Comparison of ENCODE assay signal across 34 mouse cellular contexts in the genomic region with DNA sequence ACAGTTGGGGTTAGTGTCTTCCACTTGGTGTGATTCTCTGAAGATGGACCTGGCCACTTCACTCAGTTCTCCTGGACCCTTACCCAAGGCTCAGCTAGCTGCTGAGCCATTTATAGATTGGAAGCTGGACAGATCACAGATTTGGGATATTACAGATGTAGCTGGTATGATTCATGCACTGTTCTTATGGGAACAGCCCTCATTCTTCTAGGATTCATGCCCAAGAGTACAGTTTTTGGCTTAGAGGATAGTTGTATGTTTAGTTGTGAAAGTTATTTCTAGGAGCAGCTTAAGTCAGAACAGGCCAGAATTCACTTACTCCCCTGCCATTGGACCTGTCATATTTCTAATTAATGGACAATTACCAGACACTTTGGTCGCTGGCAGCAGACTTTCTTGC. TPM values are rescaled to one million over a fixed set of nuclear protein-coding genes. Genes with fewer than 3 reads are reported as not detected.
DNase-seq lines count a peak whose midpoint lies in the region; ATAC-seq and TF ChIP-seq lines count a peak whose summit lies in the region.
"Had no signal": no experiment of that assay in that cellular context is flagged by ENCODE, and none has a peak within 500 bp of the region (broad histone marks: within the 10 kb centered on the region; RNA-seq: fewer than 3 reads in every experiment).

No protein-coding gene starts in this region.

- peak overlapping the region; percentile 73 for H3K27ac ChIP-seq in left cerebral cortex, adult 2 months
- peak overlapping the region; percentile 7; the same call in 1 of the 2 replicates for H3K27ac ChIP-seq in embryonic fibroblast, embryonic 13.5 days (ENCODE audit: insufficient read depth, low read length)
- no peak overlapping the region for H3K27ac ChIP-seq in hindbrain, postnatal 0 days
- H3K27ac ChIP-seq: embryonic facial prominence, embryonic 13.5 days; forebrain, embryonic 13.5 days; forebrain, embryonic 15.5 days had no signal

- H3K4me1 ChIP-seq in embryonic fibroblast, embryonic 13.5 days (ENCODE audit: control insufficient read depth, insufficient read depth, low read length) = no peaks in the 10 kb centered on the region
- H3K4me1 ChIP-seq in hindbrain, postnatal 0 days (ENCODE audit: insufficient read depth, low read length) = no peaks in the 10 kb centered on the region

- ATAC-seq in frontal cortex, adult (ENCODE audit: low TSS enrichment) = peak; percentile 60
- ATAC-seq in hindbrain, postnatal 0 days = no peak
- ATAC-seq: activated CD4-positive, CD25-positive, alpha-beta regulatory T cell, adult 4 months; CD4-positive, CD25-positive, alpha-beta regulatory T cell, adult 4 months; forebrain, embryonic 13.5 days; forebrain, embryonic 15.5 days; forebrain, postnatal 0 days; Patski had no signal

- H3K9ac ChIP-seq in hindbrain, postnatal 0 days (replicated peaks; ENCODE audit: low read length) = no peak overlapping the region
- H3K9ac ChIP-seq: embryonic facial prominence, embryonic 13.5 days; embryonic facial prominence, embryonic 15.5 days; forebrain, embryonic 15.5 days; forebrain, postnatal 0 days had no signal

- TF ChIP-seq POLR2A in embryonic fibroblast, embryonic 13.5 days (IDR thresholded peaks at IDR 0.05; ENCODE audit: low read depth, low read length) = no peak

- peaks cover 59% of the 10 kb centered on the region for H3K36me3 ChIP-seq in hindbrain, postnatal 0 days (ENCODE audit: insufficient read depth, low read length)

- H3K4me2 ChIP-seq in hindbrain, postnatal 0 days (ENCODE audit: low read depth, low read length) = no peak overlapping the region
- H3K4me2 ChIP-seq: embryonic facial prominence, embryonic 13.5 days; embryonic facial prominence, embryonic 15.5 days; forebrain, embryonic 13.5 days; forebrain, embryonic 15.5 days had no signal

- no peaks in the 10 kb centered on the region for H3K9me3 ChIP-seq in hindbrain, postnatal 0 days (ENCODE audit: low read length)
- H3K9me3 ChIP-seq: embryonic facial prominence, embryonic 13.5 days; embryonic facial prominence, embryonic 15.5 days; forebrain, embryonic 13.5 days; forebrain, embryonic 15.5 days; G1E had no signal

- WGBS in hindbrain, postnatal 0 days = 68% methylated on average over 1 of the region's 1 CpGs

- H3K4me3 ChIP-seq in left cerebral cortex, adult 2 months = no peak overlapping the region
- no peak overlapping the region for H3K4me3 ChIP-seq in embryonic fibroblast, embryonic 13.5 days (ENCODE audit: insufficient read depth, low read length)
- H3K4me3 ChIP-seq in hindbrain, postnatal 0 days (ENCODE audit: low read length) = no peak overlapping the region
- H3K4me3 ChIP-seq: embryonic facial prominence, embryonic 13.5 days; embryonic facial prominence, embryonic 15.5 days; forebrain, embryonic 13.5 days; forebrain, embryonic 15.5 days had no signal

- intact Hi-C loops in left cerebral cortex, adult 2 months (cut with DNase I) = loop anchor here (5.0 kb wide), 1 partner anchor 119 kb away; no protein-coding TSS in a partner anchor

- TF ChIP-seq CTCF in left cerebral cortex, adult 2 months (IDR thresholded peaks at IDR 0.05) = no peak
- TF ChIP-seq CTCF in embryonic fibroblast, embryonic 13.5 days (IDR thresholded peaks at IDR 0.05; ENCODE audit: borderline replicate concordance, insufficient read depth, low read length) = no peak
- TF ChIP-seq CTCF in hindbrain, postnatal 0 days (IDR thresholded peaks at IDR 0.05; ENCODE audit: low read depth) = no peak

- no peaks in the 10 kb centered on the region for H3K27me3 ChIP-seq in hindbrain, postnatal 0 days (ENCODE audit: insufficient read depth, low read length)
- H3K27me3 ChIP-seq: CH12.LX; embryonic facial prominence, embryonic 13.5 days; embryonic facial prominence, embryonic 15.5 days; forebrain, embryonic 13.5 days; forebrain, embryonic 15.5 days; Patski had no signal

- no peak for DNase-seq in frontal cortex, postnatal 10 days (ENCODE audit: low spot score in 2 of 2)
- DNase-seq in left cerebral cortex, adult 2 months (ENCODE audit: extremely low spot score in 1 of 2, low spot score in 2 of 2) = no peak
- DNase-seq in left cerebral cortex, adult 8-10 months (ENCODE audit: low spot score in 2 of 2) = no peak
- peak; percentile 69 for DNase-seq in telencephalon, adult 2 months (ENCODE audit: low read depth, low spot score)
- no peak for DNase-seq in ovary, postnatal 14 days (ENCODE audit: low spot score)
- no peak for DNase-seq in hindbrain, postnatal 0 days (ENCODE audit: low spot score)
- DNase-seq: adrenal gland, adult 8-10 months; adrenal gland, postnatal 14 days; adrenal gland, postnatal 36 days; B cell, adult 2 months; cerebellum, adult 11 months; cerebellum, adult 18-20 months; cerebellum, adult 9-10 months; cerebellum, postnatal 10 days; cerebellum, postnatal 25 days; embryo, embryonic 11 days; forebrain, postnatal 0 days had no signal

RNA-seq across cellular contexts. Expression of gene Ppm1f, which starts 17.2 kb away (rescaled TPM):
- 10 to 100 TPM; 47.3 to 57.9 TPM for total RNA-seq in left cerebral cortex, adult 2 months (2021)
- 10 to 100 TPM; 43.4 to 54.8 (median 49.7) TPM for total RNA-seq in left cerebral cortex, adult 8-10 months (2022)
- polyA plus RNA-seq in embryonic fibroblast, embryonic 13.5 days (2011; ENCODE audit: insufficient read length, low read depth, missing spikeins) = 25.5 and 28.0 TPM in 2 replicates
- 32.2 and 37.9 TPM in 2 replicates for total RNA-seq in hindbrain, postnatal 0 days (2014; rRNA removed)
- 12.6 and 13.4 TPM in 2 replicates for polyA plus RNA-seq in hindbrain, postnatal 0 days (2015; fragmentation: Nextera tagmentation; extraction: Ambion mirVana)

RNA-seq across cellular contexts. Expression of gene Vpreb1, which starts 42.8 kb away (rescaled TPM):
- under 1 TPM in 1 of 2 experiments, not detected in 1; 0.63 TPM for total RNA-seq in left cerebral cortex, adult 2 months (2021)
- total RNA-seq in left cerebral cortex, adult 8-10 months (2022) = not detected
- polyA plus RNA-seq in embryonic fibroblast, embryonic 13.5 days (2011; ENCODE audit: insufficient read length, low read depth, missing spikeins) = 3.8 TPM in 1 of 2 replicates, not detected in the other
- not detected in 2 replicates for total RNA-seq in hindbrain, postnatal 0 days (2014; rRNA removed)
- 0.33 and 0.58 TPM in 2 replicates for polyA plus RNA-seq in hindbrain, postnatal 0 days (2015; fragmentation: Nextera tagmentation; extraction: Ambion mirVana)
- total RNA-seq: adrenal gland, postnatal 14 days had no signal

RNA-seq across cellular contexts. Expression of gene Top3b, which starts 42.9 kb away (rescaled TPM):
- total RNA-seq in left cerebral cortex, adult 2 months (2021) = 10 to 100 TPM; 64.0 to 72.0 TPM
- total RNA-seq in left cerebral cortex, adult 8-10 months (2022) = 10 to 100 TPM; 53.5 to 69.9 (median 67.2) TPM
- polyA plus RNA-seq in embryonic fibroblast, embryonic 13.5 days (2011; ENCODE audit: insufficient read length, low read depth, missing spikeins) = 73.9 and 79.2 TPM in 2 replicates
- 68.4 and 99.6 TPM in 2 replicates for total RNA-seq in hindbrain, postnatal 0 days (2014; rRNA removed)
- 70.0 and 73.8 TPM in 2 replicates for polyA plus RNA-seq in hindbrain, postnatal 0 days (2015; fragmentation: Nextera tagmentation; extraction: Ambion mirVana)

RNA-seq across cellular contexts. Expression of gene Igll1, which starts 49.7 kb away (rescaled TPM):
- not detected for total RNA-seq in left cerebral cortex, adult 2 months (2021)
- not detected for total RNA-seq in left cerebral cortex, adult 8-10 months (2022)
- polyA plus RNA-seq in embryonic fibroblast, embryonic 13.5 days (2011; ENCODE audit: insufficient read length, low read depth, missing spikeins) = not detected in 2 replicates
- not detected in 2 replicates for total RNA-seq in hindbrain, postnatal 0 days (2014; rRNA removed)
- not detected in 2 replicates for polyA plus RNA-seq in hindbrain, postnatal 0 days (2015; fragmentation: Nextera tagmentation; extraction: Ambion mirVana)
- total RNA-seq: adrenal gland, adult 18-20 months; adrenal gland, adult 8-10 months; adrenal gland, postnatal 36 days; CH12.LX; common myeloid progenitor, adult 5-6 weeks; forebrain, postnatal 0 days had no signal
- polyA plus RNA-seq: brain, embryonic 14.5 days; CD4-positive, CD25-positive, alpha-beta regulatory T cell, adult 4 months; embryonic facial prominence, embryonic 11.5 days; embryonic facial prominence, embryonic 13.5 days; forebrain, embryonic 11.5 days; forebrain, embryonic 15.5 days; forebrain, postnatal 0 days; frontal cortex, adult 2 months; G1E; Patski had no signal
